Mouse (Mus musculus) left cerebral cortex, postnatal 10 days (tissue): ENCODE measurements around the gene Slc4a5. TPM values are rescaled to one million over a fixed set of nuclear protein-coding genes. Genes with fewer than 3 reads are reported as not detected.
"Not testable (repeated sequence)": the region's sequence is repeated elsewhere in the genome, so short reads cannot be mapped to it uniquely, and the experiment has no call there.

Experiments used
- DNase-seq, 2 experiments: peaks; one replicate each; pipeline ENCODE4 v3.0.0; 2021 to 2022; ENCODE audit warnings: low spot score in 2 of 2, mixed read lengths in 1 of 2; ENCODE audit errors: extremely low spot score in 1 of 2
- intact Hi-C: fragments of 180-260 bp; cut with DNase I; formaldehyde crosslinking; loops from one replicate; pipeline ENCODE4 v1.15.1; 2025
- total RNA-seq, 2 experiments: library from RNA; stranded (reverse); gene quantifications; 2 replicates each; pipeline ENCODE4 v1.2.3; 2021

Gene Slc4a5
- total RNA-seq, 2 experiments from 2014 or later = 0.71 to 0.75 TPM

- intact Hi-C loops = loop anchor here (10.0 kb wide), 1 partner anchor 113 kb away; the partner anchor contains the start of gene Slc4a5
- no peak for DNase-seq
Observed at GRCm38 (mm10) chr6:83327591-83328190, 108.1 kb downstream of the Slc4a5 start.

- intact Hi-C loops = no loop called here
- DNase-seq = no peak
Observed at GRCm38 (mm10) chr6:83341387-83341786, 121.8 kb downstream of the Slc4a5 start.

GRCm38 (mm10) chr6:83342957-83343356 lies 123.3 kb downstream of the Slc4a5 start:
- DNase-seq = no peak
- intact Hi-C loops = no loop called here

GRCm38 (mm10) chr6:83345285-83345684 lies 125.7 kb downstream of the Slc4a5 start:
- intact Hi-C loops, DNase-seq: not testable (repeated sequence)

- intact Hi-C loops = no loop called here
- DNase-seq = no peak
Observed at GRCm38 (mm10) chr6:83347916-83348315, 128.3 kb downstream of the Slc4a5 start.

GRCm38 (mm10) chr6:83348873-83349272 lies 129.2 kb downstream of the Slc4a5 start, which contains the start of gene Bola3:
Bola3 (plus strand) TSS chr6:83349147.
- DNase-seq = no peak
- intact Hi-C loops = no loop called here

- peak; percentile 76 to 93 for DNase-seq
- intact Hi-C loops = no loop called here
Observed at GRCm38 (mm10) chr6:83349274-83349958, 129.8 kb downstream of the Slc4a5 start.

GRCm38 (mm10) chr6:83350172-83350571 lies 130.5 kb downstream of the Slc4a5 start:
- intact Hi-C loops = no loop called here
- DNase-seq = no peak

- DNase-seq = no peak
- intact Hi-C loops = no loop called here
Observed at GRCm38 (mm10) chr6:83350851-83351405, 131.3 kb downstream of the Slc4a5 start.

GRCm38 (mm10) chr6:83351490-83352160 lies 132.0 kb downstream of the Slc4a5 start:
- intact Hi-C loops = no loop called here
- no peak for DNase-seq

- peak in 1 of 2 experiments; percentile 59 for DNase-seq
- intact Hi-C loops = no loop called here
Observed at GRCm38 (mm10) chr6:83352666-83353410, 133.2 kb downstream of the Slc4a5 start.

Other genes with a start within 250 kb of the Slc4a5 start
- 1 to 10 TPM; 1.8 to 2.1 TPM for gene Dok1, start 186.4 kb upstream of the Slc4a5 start, total RNA-seq
- 1 to 10 TPM; 1.8 to 4.0 TPM for gene Loxl3, start 185.7 kb upstream of the Slc4a5 start, total RNA-seq
- gene Aup1, start 165.3 kb upstream of the Slc4a5 start, total RNA-seq = 10 to 100 TPM; 97.9 to 99.8 TPM
- gene Htra2, start 164.6 kb upstream of the Slc4a5 start, total RNA-seq = 10 to 100 TPM; 66.5 to 68.0 TPM
- under 1 TPM; 0.19 to 0.41 TPM for gene Dqx1, start 162.0 kb upstream of the Slc4a5 start, total RNA-seq
- gene Tlx2, start 149.5 kb upstream of the Slc4a5 start, total RNA-seq = not detected
- 10 to 100 TPM; 19.1 to 19.6 TPM for gene Pcgf1, start 142.0 kb upstream of the Slc4a5 start, total RNA-seq
- under 1 TPM in 1 of 2 experiments, not detected in 1; 0.69 TPM for gene Lbx2, start 133.5 kb upstream of the Slc4a5 start, total RNA-seq
- gene Ccdc142, start 118.2 kb upstream of the Slc4a5 start, total RNA-seq = 1 to 10 TPM; 7.7 to 9.4 TPM
- gene Gm42688, start 118.2 kb upstream of the Slc4a5 start, total RNA-seq = 1 to 10 TPM; 6.3 to 6.5 TPM
- 10 to 100 TPM; 58.7 to 63.5 TPM for gene Mrpl53, start 110.8 kb upstream of the Slc4a5 start, total RNA-seq
- gene Mogs, start 104.3 kb upstream of the Slc4a5 start, total RNA-seq = 10 to 100 TPM; 27.9 to 31.8 TPM
- 10 to 100 TPM; 50.4 to 54.7 TPM for gene Wbp1, start 98.3 kb upstream of the Slc4a5 start, total RNA-seq
- 10 to 100 TPM; 19.9 to 23.2 TPM for gene Ino80b, start 94.4 kb upstream of the Slc4a5 start, total RNA-seq
- 10 to 100 TPM; 30.3 to 34.4 TPM for gene Rtkn, start 84.4 kb upstream of the Slc4a5 start, total RNA-seq
- gene Wdr54, start 63.4 kb upstream of the Slc4a5 start, total RNA-seq = 10 to 100 TPM; 28.0 to 29.4 TPM
- gene 1700003E16Rik, start 63.4 kb upstream of the Slc4a5 start, total RNA-seq = 10 to 100 TPM; 28.5 to 29.0 TPM
- gene Dctn1, start 53.9 kb upstream of the Slc4a5 start, total RNA-seq = 100 to 1,000 TPM; 351 to 353 TPM
- 10 to 100 TPM in 1 of 2 experiments, 1 to 10 TPM in 1; 8.3 to 10.6 TPM for gene Mthfd2, start 106.1 kb downstream of the Slc4a5 start, total RNA-seq
- 10 to 100 TPM; 21.0 to 21.6 TPM for gene Mob1a, start 106.2 kb downstream of the Slc4a5 start, total RNA-seq
- gene Bola3, start 129.3 kb downstream of the Slc4a5 start, total RNA-seq = 10 to 100 TPM; 33.7 to 36.7 TPM
- gene Tet3, start 239.3 kb downstream of the Slc4a5 start, total RNA-seq = 100 to 1,000 TPM; 105 to 114 TPM